Mouse (Mus musculus): Measurements from ENCODE around the gene Morn1.

Morn1 gene

GRCm38 (mm10) chr4:155137891-155138290, 51.5 kb downstream of the Morn1 start:
- no peak for DNase-seq (ENCODE audit: extremely low spot score, low spot score)

GRCm38 (mm10) chr4:155138451-155138850, 52.1 kb downstream of the Morn1 start:
- no peak for DNase-seq (ENCODE audit: extremely low spot score, low spot score)

GRCm38 (mm10) chr4:155139281-155140045, 53.1 kb downstream of the Morn1 start:
- no peak for DNase-seq (ENCODE audit: extremely low spot score, low spot score)

GRCm38 (mm10) chr4:155140150-155140549, 53.8 kb downstream of the Morn1 start:
- DNase-seq (ENCODE audit: extremely low spot score, low spot score): no peak

GRCm38 (mm10) chr4:155140795-155141265, 54.5 kb downstream of the Morn1 start:
- DNase-seq (ENCODE audit: extremely low spot score, low spot score): no peak

GRCm38 (mm10) chr4:155142836-155143235, 56.5 kb downstream of the Morn1 start:
- DNase-seq (ENCODE audit: extremely low spot score, low spot score): no peak

GRCm38 (mm10) chr4:155143411-155143810, 57.0 kb downstream of the Morn1 start:
- DNase-seq (ENCODE audit: extremely low spot score, low spot score): no peak

- DNase-seq (ENCODE audit: extremely low spot score, low spot score): peak; percentile 64
Observed at GRCm38 (mm10) chr4:155143871-155144502, 57.6 kb downstream of the Morn1 start.

- no peak for DNase-seq (ENCODE audit: extremely low spot score, low spot score)
Observed at GRCm38 (mm10) chr4:155144548-155145180, 58.3 kb downstream of the Morn1 start.

- DNase-seq (ENCODE audit: extremely low spot score, low spot score): no peak
Observed at GRCm38 (mm10) chr4:155146107-155146823, 59.9 kb downstream of the Morn1 start.

GRCm38 (mm10) chr4:155148453-155148852, 62.1 kb downstream of the Morn1 start:
- DNase-seq (ENCODE audit: extremely low spot score, low spot score): no peak

GRCm38 (mm10) chr4:155148910-155149698, 62.7 kb downstream of the Morn1 start:
- no peak for DNase-seq (ENCODE audit: extremely low spot score, low spot score)

- DNase-seq (ENCODE audit: extremely low spot score, low spot score): no peak
Observed at GRCm38 (mm10) chr4:155149941-155150275, 63.5 kb downstream of the Morn1 start.

GRCm38 (mm10) chr4:155150276-155151113, 64.1 kb downstream of the Morn1 start:
- DNase-seq (ENCODE audit: extremely low spot score, low spot score): peak; percentile 82

- DNase-seq (ENCODE audit: extremely low spot score, low spot score): no peak
Observed at GRCm38 (mm10) chr4:155151221-155151788, 64.9 kb downstream of the Morn1 start.

GRCm38 (mm10) chr4:155151845-155152244, 65.5 kb downstream of the Morn1 start:
- DNase-seq (ENCODE audit: extremely low spot score, low spot score): no peak

GRCm38 (mm10) chr4:155152476-155152875, 66.1 kb downstream of the Morn1 start:
- no peak for DNase-seq (ENCODE audit: extremely low spot score, low spot score)

- DNase-seq (ENCODE audit: extremely low spot score, low spot score): no peak
Observed at GRCm38 (mm10) chr4:155153389-155154072, 67.2 kb downstream of the Morn1 start.

- no peak for DNase-seq (ENCODE audit: extremely low spot score, low spot score)
Observed at GRCm38 (mm10) chr4:155154986-155155385, 68.6 kb downstream of the Morn1 start.
